Mouse (Mus musculus) intestine, embryonic 14.5 days (tissue): Measurements from ENCODE around the gene Pign. TPM values are rescaled to one million over a fixed set of nuclear protein-coding genes. Genes with fewer than 3 reads are reported as not detected.

Experiments
- ATAC-seq: fragments of 200-750 bp; cut with Nextera tagmentation; replicated peaks from 2 replicates; pipeline ENCODE4 v1.8.0; 2017; ENCODE audit warnings: low read depth, moderate number of reproducible peaks, moderate TSS enrichment, moderate library complexity; ENCODE audit not compliant: low FRiP score, low TSS enrichment
- DNase-seq: peaks from one replicate; pipeline ENCODE4 v3.0.0-alpha.2; 2018; ENCODE audit warnings: low spot score
- H3K27ac ChIP-seq: fragments of 300-500 bp; sonication (generic); 2 replicates; pipeline ENCODE4 v1.5.1; 2014; ENCODE audit warnings: low read depth, mild to moderate bottlenecking, control low read depth
- H3K27me3 ChIP-seq: fragments of 300-500 bp; sonication (generic); replicated peaks from 2 replicates; pipeline ENCODE4 v1.6.1; 2014; ENCODE audit warnings: low read length, control low read depth; ENCODE audit not compliant: control insufficient read depth, insufficient read depth
- H3K36me3 ChIP-seq: fragments of 300-500 bp; sonication (generic); 2 replicates; pipeline ENCODE4 v1.6.1; 2014; ENCODE audit warnings: low read length, control low read depth; ENCODE audit not compliant: control insufficient read depth, insufficient read depth
- H3K4me1 ChIP-seq: fragments of 300-500 bp; sonication (generic); replicated peaks from 2 replicates; pipeline ENCODE4 v1.6.1; 2014; ENCODE audit warnings: low read length, control low read depth, mixed read lengths; ENCODE audit not compliant: control insufficient read depth, insufficient read depth
- H3K4me2 ChIP-seq: fragments of 300-500 bp; sonication (generic); 2 replicates; pipeline ENCODE4 v1.6.1; 2014; ENCODE audit warnings: low read length
- H3K4me3 ChIP-seq: fragments of 300-500 bp; sonication (generic); 2 replicates; pipeline ENCODE4 v1.5.1; 2014; ENCODE audit warnings: low read depth, low read length, control low read depth, mixed read lengths
- H3K9ac ChIP-seq: fragments of 300-500 bp; sonication (generic); 2 replicates; pipeline ENCODE4 v1.6.1; 2014; ENCODE audit warnings: mild to moderate bottlenecking, low read length
- H3K9me3 ChIP-seq: fragments of 300-500 bp; sonication (generic); 2 replicates; pipeline ENCODE4 v1.6.1; 2016; ENCODE audit warnings: low read length, control low read depth; ENCODE audit not compliant: control insufficient read depth
- WGBS: fragments of 180-500 bp; shearing (Covaris S2); extraction: QIAGEN DNeasy Blood & Tissue Kit; methylation state at CpG from one replicate; pipeline ENCODE4 v1.1.7; 2014; 5-methylcytosine and 5-hydroxymethylcytosine counted together
- polyA plus RNA-seq: library from polyadenylated mRNA; unstranded; fragments of >200 nt; fragmentation: Nextera tagmentation; extraction: Ambion mirVana; gene quantifications from 2 replicates; pipeline ENCODE4 v1.2.1, GENCODE M21; 2014

The Pign gene
- polyA plus RNA-seq = 16.2 and 16.8 TPM in 2 replicates

DNA sequence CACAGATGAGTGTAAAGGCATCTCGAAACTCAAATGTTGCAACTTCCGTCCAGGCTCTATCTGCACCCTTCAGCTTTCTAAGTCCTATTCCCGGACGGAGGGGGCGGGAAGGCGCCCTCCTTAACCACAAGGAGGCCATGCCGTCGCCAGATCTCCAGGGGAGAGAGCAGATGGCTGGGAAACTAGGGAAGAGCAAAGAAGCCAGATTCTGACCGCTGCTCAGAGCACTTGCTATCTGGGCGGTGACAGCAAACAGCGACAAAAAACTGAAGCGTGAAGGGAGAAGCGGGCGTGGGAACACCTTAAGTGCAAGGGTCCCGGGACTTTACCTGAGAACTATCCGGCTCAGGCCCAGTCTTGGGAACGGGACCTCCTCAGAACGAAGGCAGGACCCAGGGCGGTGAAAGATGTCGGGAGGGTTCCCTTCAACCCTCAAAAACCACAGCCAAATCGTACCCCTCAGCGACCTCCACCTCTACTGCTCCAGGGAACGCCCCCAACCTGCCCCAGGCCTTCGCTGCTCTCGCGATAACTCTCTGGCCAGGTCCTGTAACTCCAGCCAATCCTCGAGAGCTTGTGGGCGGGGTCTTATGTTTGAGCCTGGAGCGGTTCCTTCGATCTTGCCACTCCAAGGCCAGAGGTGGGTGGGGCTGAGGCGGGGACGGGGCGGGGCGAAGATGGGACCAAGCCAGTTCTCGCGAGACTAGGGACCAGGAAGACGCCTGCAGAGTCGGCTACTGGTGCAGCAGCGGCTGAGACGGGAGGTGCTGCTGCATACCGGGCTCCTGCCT is at the start of gene Pign, which contains the start of gene Relch:
Gene Pign, minus strand, starts transcription at position 507 of the 791 bp plus-strand sequence.
Gene Relch, plus strand, starts transcription at position 691 of the 791 bp plus-strand sequence.
- H3K4me3 ChIP-seq = peak within 1 kb of the TSS; percentile 80
- H3K9ac ChIP-seq = peak within 1 kb of the TSS; percentile 69
- 0 out of 2 replicates have a peak, but pooled peaks cover 6% of the 10 kb centered on the region for H3K36me3 ChIP-seq
- under 1% methylated on average over 41 of the region's 41 CpGs for WGBS
- peak within 1 kb of the TSS; percentile 82 for H3K4me2 ChIP-seq
- peak within 1 kb of the TSS; percentile 66; the same call in 1 of the 2 replicates for H3K27ac ChIP-seq
- peaks cover 14% of the 10 kb centered on the region; the same call in 1 of the 2 replicates for H3K4me1 ChIP-seq
- no peaks in the 10 kb centered on the region for H3K9me3 ChIP-seq
- no peaks in the 10 kb centered on the region for H3K27me3 ChIP-seq
- DNase-seq (peak; percentile 98), ATAC-seq (peak; percentile 98)

DNA sequence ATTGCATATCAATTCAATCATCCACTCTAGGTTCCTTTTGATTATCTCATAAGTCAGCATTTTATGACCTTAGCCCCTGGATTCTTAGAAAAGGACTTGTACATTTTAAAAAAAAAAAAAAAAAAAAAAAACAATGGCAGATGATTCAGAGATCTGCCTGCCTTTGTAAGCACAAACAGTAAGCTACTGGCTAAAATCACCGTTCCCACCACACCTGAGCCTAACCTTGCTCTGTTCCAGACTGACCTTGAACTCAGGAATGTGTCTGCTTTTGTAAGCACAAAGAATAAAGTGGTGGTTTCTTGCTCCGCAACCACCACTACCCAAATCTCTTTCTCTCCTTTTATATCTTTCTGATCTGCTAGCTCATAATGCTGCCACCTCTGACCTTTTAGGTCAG is 49.3 kb upstream of the Pign start:
- H3K9ac ChIP-seq = no peak overlapping the region
- ATAC-seq (no peak), DNase-seq (no peak)
- peaks cover 49% of the 10 kb centered on the region for H3K36me3 ChIP-seq
- H3K27ac ChIP-seq = no peak overlapping the region
- H3K4me1 ChIP-seq = no peaks in the 10 kb centered on the region
- no peaks in the 10 kb centered on the region for H3K9me3 ChIP-seq
- WGBS = 97% methylated on average over 2 of the region's 2 CpGs
- no peak overlapping the region for H3K4me3 ChIP-seq
- no peak overlapping the region for H3K4me2 ChIP-seq
- H3K27me3 ChIP-seq = no peaks in the 10 kb centered on the region

DNA sequence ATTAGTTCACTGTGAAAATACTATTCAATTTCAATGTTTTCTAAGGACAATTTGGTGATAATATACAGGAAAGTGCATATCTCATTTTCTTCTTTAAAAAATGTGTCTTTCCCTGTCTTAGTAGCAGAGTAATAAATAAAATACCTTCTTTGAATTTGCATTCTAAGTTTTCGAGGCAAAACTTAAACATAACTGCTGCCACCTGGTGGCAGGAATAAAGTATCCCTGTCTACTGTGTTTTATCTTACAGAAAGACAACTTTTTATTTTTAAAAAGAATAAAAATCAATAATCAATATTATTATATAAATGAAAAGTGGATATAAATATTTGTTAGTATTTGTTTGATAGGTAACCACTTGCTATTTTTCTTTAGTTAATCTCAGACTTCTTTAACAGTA is 47.8 kb upstream of the Pign start:
- Histone ChIP-seq H3K27ac (no peak overlapping the region), H3K9me3 (no peaks in the 10 kb centered on the region), H3K36me3 (peaks cover 40% of the 10 kb centered on the region), H3K4me1 (no peaks in the 10 kb centered on the region), H3K9ac (no peak overlapping the region), H3K27me3 (no peaks in the 10 kb centered on the region), H3K4me3 (no peak overlapping the region), H3K4me2 (no peak overlapping the region)
- ATAC-seq (no peak), DNase-seq (no peak)
- 27% methylated on average over 1 of the region's 1 CpGs for WGBS

DNA sequence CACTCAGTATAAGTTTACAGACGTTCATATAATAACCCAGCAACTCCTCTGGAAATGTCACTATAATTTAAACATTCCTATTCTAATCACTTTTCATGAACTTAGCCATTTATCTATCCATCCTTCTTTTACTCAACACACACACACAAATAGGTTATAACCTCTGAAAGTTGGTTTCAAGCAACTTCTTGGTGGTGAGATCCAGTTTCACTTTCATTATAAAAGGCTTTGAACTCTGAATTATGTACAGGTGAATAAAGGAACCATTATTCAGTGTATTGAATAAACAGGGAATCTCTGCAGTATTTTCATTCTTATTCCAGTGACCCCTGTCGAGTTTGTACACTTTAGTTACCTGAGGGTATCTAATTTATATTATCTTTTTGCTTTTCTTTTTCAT is 45.9 kb upstream of the Pign start:
- Histone ChIP-seq H3K4me2 (no peak overlapping the region), H3K9me3 (no peaks in the 10 kb centered on the region), H3K4me1 (no peaks in the 10 kb centered on the region), H3K36me3 (peaks cover 33% of the 10 kb centered on the region), H3K27me3 (no peaks in the 10 kb centered on the region), H3K27ac (no peak overlapping the region), H3K9ac (no peak overlapping the region), H3K4me3 (no peak overlapping the region)
- WGBS = 73% methylated on average over 2 of the region's 2 CpGs
- no peak for DNase-seq
- ATAC-seq = no peak

DNA sequence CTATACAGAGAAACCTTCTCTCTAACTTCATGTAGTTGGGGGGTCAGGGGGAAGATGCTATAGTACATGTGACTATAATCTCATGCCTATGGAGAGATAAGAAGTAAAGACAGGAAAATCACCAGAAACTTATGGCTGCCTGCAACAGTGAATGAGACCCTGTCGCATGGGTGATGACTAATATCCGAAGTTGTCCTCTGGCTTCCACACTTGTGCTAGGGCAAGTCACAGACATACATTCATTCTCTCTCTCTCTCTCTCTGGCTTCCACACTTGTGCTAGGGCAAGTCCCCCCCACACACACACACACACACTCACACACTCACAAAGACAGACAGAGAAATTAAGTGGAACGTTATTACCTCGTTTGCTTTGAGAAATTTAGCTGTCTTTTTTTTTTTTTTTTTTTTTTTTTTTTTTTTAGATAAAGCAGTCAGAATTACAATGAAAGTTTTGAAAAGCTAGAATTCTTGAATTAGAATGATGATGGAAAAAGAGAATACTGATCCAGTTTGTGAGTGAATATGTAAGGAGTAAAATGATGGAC is 37.6 kb upstream of the Pign start:
- Histone ChIP-seq H3K36me3 (peaks cover 20% of the 10 kb centered on the region), H3K4me1 (no peaks in the 10 kb centered on the region), H3K27ac (no peak overlapping the region), H3K9ac (no peak overlapping the region), H3K4me3 (no peak overlapping the region), H3K27me3 (no peaks in the 10 kb centered on the region), H3K4me2 (no peak overlapping the region), H3K9me3 (no peaks in the 10 kb centered on the region)
- ATAC-seq = no peak
- WGBS = 92% methylated on average over 4 of the region's 4 CpGs
- no peak for DNase-seq

DNA sequence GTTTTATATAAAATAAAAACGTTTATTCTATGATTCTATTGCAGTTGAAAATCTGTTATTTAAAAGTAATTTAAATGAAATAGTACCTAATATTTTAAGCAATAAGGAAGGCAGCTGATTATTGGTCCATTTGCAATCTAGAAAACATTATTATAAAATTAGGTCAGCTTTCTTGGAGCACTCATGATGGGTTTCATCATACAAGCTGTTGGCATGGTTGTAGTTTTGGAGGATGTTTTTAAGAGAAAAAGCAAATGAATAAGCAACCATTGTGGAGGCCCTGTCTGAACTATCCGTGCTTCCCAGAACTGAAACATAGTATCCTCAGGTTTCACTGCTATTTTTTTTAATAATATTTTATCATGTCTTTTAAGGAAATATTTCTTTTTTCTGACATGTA is 32.1 kb upstream of the Pign start:
- Histone ChIP-seq H3K9me3 (no peaks in the 10 kb centered on the region), H3K9ac (no peak overlapping the region), H3K36me3 (peaks cover 18% of the 10 kb centered on the region; the same call in 1 of the 2 replicates), H3K4me3 (no peak overlapping the region), H3K4me1 (no peaks in the 10 kb centered on the region), H3K27ac (no peak overlapping the region), H3K4me2 (no peak overlapping the region), H3K27me3 (no peaks in the 10 kb centered on the region)
- WGBS = 82% methylated on average over 2 of the region's 2 CpGs
- DNase-seq (no peak), ATAC-seq (no peak)

DNA sequence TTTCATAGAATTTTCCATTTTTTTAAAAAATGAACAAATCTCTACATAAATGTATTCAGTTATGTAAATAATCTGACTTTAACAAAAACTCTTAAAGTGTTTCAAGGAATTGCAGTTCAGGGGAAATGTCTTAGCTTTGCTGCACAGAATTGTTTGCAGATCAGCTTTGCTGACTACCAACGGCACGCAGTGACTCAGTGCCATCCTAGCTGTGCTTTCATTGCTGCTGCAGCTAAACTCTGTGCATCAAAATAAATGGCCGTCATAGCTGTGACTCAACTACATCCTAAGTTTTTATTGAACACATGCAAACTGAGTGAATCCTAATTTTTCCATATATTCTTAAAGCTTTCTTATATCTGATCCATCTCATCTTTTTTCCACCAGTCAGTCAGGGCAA is 22.0 kb upstream of the Pign start:
- peaks cover 16% of the 10 kb centered on the region for H3K36me3 ChIP-seq
- H3K9ac ChIP-seq = no peak overlapping the region
- WGBS = 87% methylated on average over 3 of the region's 3 CpGs
- no peak overlapping the region for H3K27ac ChIP-seq
- DNase-seq = no peak
- H3K4me1 ChIP-seq = no peaks in the 10 kb centered on the region
- no peaks in the 10 kb centered on the region for H3K27me3 ChIP-seq
- no peak overlapping the region for H3K4me3 ChIP-seq
- no peak for ATAC-seq
- no peak overlapping the region for H3K4me2 ChIP-seq
- no peaks in the 10 kb centered on the region for H3K9me3 ChIP-seq

DNA sequence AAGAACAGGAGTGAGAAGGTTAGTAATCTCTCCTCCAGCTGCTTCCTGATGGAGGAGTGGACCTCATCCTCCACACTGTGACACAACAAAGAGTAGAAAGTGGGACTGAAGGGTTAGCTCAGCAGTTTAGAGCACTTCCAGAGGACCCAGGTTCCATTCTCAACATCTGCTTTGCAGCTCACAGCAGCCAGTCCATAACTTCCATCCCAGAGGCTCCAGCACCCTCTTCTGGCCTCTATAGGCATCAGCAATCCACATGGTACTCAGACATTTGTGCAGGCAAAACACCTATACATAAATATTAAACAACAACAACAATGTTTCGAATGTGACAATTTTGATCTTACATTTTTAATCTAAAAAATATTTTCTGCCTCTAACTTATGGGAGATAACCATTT is 17.1 kb upstream of the Pign start:
- Histone ChIP-seq H3K4me3 (no peak overlapping the region), H3K36me3 (peaks cover 24% of the 10 kb centered on the region), H3K27ac (no peak overlapping the region), H3K9me3 (no peaks in the 10 kb centered on the region), H3K4me1 (no peaks in the 10 kb centered on the region), H3K9ac (no peak overlapping the region), H3K27me3 (no peaks in the 10 kb centered on the region), H3K4me2 (no peak overlapping the region)
- DNase-seq = no peak
- no peak for ATAC-seq
- 83% methylated on average over 1 of the region's 1 CpGs for WGBS
